Mouse (Mus musculus): ENCODE data around the gene Defa28. TPM values are rescaled to one million over a fixed set of nuclear protein-coding genes. Genes with fewer than 3 reads are reported as not detected.

Defa28 gene
- not detected for total RNA-seq (2023)

GRCm38 (mm10) chr8:21582706-21583105 is at the start of gene Defa28:
TSS of gene Defa28 (plus strand) at chr8:21583006.

GRCm38 (mm10) chr8:21565086-21565485 is 17.7 kb upstream of the Defa28 start, which contains the start of gene Defa37:
TSS of gene Defa37 (plus strand) at chr8:21565386.

DNA sequence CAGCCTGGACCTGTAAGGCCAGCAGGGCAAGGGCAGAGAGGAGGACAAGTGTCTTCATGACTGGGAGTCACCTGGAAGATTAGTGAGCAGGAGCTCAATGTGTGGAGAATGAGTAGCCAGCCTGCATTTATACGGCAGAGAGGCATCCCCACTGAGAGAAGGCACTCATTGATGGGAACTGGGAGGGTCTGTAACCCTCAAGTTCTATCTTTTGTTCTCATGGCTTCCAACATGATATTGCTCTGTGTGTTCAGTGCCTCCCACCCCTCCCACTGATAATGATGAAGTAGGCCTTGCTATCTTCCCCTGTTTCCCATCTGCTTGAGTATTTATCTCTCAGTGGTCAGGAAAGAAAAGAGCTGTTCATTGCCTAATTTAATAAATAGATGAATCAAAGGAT is 11.6 kb downstream of the Defa28 start, which contains the start of gene Gm7861:
Gene Gm7861, minus strand, starts transcription at position 101 of the 400 bp plus-strand sequence.

GRCm38 (mm10) chr8:21617883-21618282 is 35.1 kb downstream of the Defa28 start, which contains the start of gene Defa26:
TSS of gene Defa26 (plus strand) at chr8:21618183.

Other genes with a start within 250 kb of the Defa28 start
- not detected for gene Defa2, start 204.5 kb upstream of the Defa28 start, total RNA-seq (2023)
- not detected for gene Defa33, start 191.2 kb upstream of the Defa28 start, total RNA-seq (2023)
- not detected for gene Defa36, start 155.6 kb upstream of the Defa28 start, total RNA-seq (2023)
- not detected for gene Gm7849, start 126.4 kb upstream of the Defa28 start, total RNA-seq (2023)
- not detected for gene Defa20, start 73.7 kb upstream of the Defa28 start, total RNA-seq (2023)
- not detected for gene Defa32, start 54.0 kb upstream of the Defa28 start, total RNA-seq (2023)
- gene Defa37, start 17.6 kb upstream of the Defa28 start, total RNA-seq (2023), result not detected
- gene Gm7861, start 11.5 kb downstream of the Defa28 start, total RNA-seq (2023), result not detected
- gene Defa26, start 35.2 kb downstream of the Defa28 start, total RNA-seq (2023), result not detected
- not detected for gene Defa17, start 72.8 kb downstream of the Defa28 start, total RNA-seq (2023)
- not detected for gene Defa34, start 82.8 kb downstream of the Defa28 start, total RNA-seq (2023)
- gene AY761184, start 120.6 kb downstream of the Defa28 start, total RNA-seq (2023), result not detected
- not detected for gene Defa24, start 151.5 kb downstream of the Defa28 start, total RNA-seq (2023)
- not detected for gene Defb50, start 240.5 kb downstream of the Defa28 start, total RNA-seq (2023)

Measured in CD8-positive naive resting alpha-beta T cell, adult 57 days (primary cell).